Mouse (Mus musculus) thymus, adult 18-20 months (tissue): ENCODE measurements around the gene Dnaja1.

Experiments
- DNase-seq, 2 experiments: peaks; one replicate each; pipeline ENCODE4 v3.0.0; 2022; ENCODE audit warnings: mixed read lengths in 2 of 2

Gene Dnaja1

DNA sequence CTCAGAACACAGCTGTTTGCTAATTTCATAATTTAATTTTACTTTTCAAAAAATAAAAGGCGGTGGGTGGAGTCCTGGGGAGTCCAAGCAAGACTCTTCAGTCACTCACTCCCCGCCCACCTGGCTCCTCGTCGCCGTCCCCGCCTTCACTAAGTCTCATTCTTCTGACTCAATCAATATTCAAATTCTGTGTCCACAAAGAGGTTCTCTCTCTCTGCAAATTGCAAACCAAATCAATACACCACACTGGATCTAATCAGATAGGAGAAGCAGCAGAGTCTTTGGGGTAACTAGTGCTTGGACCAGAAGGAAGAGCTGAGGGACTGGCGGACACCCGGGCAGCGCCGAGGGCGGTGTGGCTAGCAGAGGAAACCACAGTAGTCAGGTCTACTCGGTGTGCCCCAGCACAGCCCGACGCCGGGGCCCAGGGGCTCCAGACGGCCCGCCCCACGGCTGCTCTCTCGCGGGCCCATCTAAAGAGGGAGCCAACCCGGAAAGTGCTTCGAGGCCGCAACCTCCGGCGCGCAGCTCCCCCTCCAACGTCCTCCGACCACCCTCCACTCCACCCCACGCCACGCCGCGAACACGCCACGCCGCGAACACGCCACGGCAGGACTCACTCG, 35.3 kb downstream of the Dnaja1 start:
- DNase-seq = no peak

DNA sequence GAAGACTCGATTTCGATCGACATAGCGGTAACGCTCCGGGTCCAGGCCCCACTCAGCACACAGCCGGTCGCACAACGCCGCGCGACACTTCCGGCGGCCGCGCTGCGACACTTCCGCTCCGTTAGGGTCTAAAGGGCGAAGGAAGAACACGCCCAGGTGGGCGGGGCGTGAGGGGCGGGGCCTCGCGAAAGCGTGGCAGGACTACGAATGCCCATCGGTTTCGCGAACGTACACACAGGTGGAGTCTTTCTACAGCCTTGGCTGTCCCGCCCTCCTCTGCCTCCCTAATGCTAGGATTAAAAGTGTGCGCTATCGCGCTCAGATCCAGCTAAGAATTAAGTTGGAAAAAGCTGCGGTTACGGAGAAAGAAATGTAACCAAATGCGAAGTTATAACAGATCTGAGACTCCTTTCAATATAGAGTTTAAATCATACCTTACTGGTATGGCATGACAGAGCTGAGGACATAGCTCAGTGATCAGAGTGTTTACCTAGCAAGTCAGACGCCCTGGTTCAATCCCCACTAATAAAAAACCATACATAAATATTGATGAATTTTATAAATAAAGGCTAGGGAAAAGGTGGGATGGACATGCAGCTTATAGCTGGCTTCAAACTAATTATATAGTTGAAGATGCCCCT, 36.0 kb downstream of the Dnaja1 start, which contains the start of gene Smu1:
Smu1 (minus strand) TSS at position 144 of the 641 bp plus-strand sequence.
- DNase-seq = peak; percentile 92 to 95

GRCm38 (mm10) chr4:40759876-40760275, 37.9 kb downstream of the Dnaja1 start:
- no peak for DNase-seq

DNA sequence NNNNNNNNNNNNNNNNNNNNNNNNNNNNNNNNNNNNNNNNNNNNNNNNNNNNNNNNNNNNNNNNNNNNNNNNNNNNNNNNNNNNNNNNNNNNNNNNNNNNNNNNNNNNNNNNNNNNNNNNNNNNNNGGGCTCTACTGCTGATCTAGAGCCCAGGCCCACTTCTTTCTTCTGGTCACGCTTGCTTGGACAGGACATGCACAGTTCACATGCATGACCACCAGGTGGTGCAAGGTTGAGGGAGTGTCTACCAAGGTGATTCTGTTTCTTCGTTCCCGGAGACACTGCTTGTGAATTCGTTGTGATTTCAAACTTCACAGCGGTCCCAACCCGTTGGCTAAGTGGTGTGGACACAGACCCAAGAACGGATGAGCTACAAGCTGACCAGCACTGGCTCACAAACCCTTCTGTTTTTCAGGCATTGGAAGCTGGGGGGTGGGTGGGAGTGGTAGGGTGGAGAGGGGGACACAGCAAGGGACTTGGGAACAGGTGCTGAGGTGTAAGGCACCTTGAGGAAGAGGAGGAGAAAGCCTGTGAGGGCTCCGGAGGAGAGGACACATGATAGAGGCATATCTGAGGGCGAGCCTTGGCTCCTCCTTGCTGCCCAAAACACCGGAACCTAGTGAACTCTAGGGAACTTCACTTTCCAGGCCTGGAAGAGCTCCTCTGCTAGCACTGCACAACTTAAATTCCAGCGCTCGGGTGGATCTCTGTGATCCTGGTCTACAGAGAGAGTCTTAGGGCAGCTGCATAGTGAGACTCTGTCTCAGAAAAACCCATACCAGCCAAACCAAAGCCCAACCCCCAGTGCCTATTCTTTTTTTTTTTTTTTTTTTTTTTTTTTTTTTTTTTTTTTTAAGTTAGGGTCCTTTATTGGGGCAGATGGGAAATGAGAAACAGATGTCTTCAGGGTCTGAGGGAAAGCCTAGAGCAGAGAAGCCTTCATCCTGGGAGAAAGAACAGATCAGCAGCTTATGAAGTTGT, 52.6 kb downstream of the Dnaja1 start:
- peak; percentile 32 to 63 for DNase-seq

GRCm38 (mm10) chr4:40776416-40776815, 54.5 kb downstream of the Dnaja1 start:
- DNase-seq = no peak

DNA sequence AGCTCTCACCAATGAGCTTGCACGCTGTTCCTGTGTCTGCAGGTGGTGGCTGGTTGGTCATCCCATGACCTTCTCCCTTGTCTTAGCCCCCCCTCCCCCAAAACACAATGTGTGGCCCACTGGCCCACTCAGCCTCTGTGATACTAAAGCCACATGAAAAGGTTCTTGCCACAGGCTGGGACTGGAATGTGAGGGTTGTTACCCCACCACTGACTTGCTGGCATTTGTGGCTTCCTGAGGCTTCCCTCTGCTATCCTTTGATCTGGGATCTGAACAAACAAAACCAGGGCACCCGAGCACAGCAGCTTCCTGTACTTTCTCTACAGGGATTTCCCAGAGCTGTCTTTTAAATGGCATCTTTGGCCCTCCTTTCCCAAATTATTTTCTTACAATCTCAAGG, 55.2 kb downstream of the Dnaja1 start:
- DNase-seq = peak in 1 of 2 experiments; percentile 38

DNA sequence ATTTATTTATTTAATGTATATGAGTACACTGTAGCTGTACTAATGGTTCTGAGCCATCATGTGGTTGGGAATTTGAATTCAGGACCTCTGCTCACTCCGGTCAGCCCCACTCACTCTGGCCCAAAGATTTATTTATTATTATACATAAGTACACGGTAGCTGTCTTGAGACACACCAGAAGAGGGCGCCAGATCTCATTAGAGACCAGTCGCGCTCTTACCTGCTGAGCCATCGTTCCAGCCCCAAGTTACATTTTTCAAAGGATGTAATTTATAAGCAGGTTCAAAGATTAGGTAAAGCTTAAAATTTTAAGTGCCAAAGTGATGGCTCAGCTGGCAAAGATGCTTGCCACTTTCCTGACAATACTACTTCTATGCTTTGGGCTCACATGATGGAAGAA, 56.7 kb downstream of the Dnaja1 start:
- DNase-seq = no peak

DNA sequence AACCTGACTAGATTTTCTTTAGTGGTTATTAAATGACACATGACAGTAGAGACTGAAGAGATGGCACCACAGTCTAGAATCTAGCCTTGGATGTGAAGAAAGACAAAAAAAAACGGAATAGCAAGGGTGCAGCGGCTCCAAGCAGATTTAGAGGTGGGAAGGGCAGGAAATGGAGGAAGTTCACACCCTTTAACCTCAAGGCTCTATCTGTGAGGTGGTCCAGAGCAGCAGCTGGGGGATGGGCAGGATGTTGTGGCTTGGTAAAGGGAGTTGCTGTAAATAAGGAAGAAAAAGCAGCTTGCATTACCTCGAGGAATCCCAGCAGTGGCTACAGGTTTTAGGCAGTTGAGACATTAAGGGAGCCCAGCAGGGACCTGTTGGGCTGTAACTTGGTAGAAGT, 59.2 kb downstream of the Dnaja1 start:
- peak; percentile 38 to 74 for DNase-seq

DNA sequence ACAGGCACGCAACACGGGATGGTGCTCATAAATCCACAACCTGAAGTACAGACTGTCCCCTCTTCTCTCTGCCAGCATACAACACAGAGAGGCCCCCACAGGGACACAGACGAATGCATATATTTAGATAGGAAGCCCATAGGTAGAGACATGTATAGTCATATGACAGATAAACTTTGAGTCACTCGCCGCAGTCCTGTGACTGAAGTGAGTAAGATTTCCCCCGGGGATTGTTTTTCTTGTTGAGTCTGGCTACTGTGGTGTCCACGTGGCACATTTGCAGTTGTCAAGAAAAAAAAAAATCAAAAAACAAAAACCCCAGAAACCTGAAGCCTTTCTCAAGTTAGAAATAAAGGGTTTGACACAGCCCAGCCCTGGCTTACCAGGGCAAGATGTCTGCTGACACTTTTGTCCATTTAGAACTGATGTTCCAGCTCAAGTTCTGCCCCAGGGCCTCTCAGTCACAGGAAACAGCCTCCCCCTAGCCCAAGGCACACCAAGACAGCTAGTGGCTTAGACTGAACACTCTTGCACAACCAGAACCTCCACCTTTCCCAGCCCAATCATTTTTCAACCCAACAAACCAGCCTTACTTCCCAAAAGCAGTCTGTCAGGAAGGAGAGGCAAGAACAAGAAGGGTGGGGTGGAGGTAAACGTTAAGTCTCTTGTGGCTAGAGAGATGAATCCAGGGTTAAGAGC, 60.0 kb downstream of the Dnaja1 start:
- no peak for DNase-seq

DNA sequence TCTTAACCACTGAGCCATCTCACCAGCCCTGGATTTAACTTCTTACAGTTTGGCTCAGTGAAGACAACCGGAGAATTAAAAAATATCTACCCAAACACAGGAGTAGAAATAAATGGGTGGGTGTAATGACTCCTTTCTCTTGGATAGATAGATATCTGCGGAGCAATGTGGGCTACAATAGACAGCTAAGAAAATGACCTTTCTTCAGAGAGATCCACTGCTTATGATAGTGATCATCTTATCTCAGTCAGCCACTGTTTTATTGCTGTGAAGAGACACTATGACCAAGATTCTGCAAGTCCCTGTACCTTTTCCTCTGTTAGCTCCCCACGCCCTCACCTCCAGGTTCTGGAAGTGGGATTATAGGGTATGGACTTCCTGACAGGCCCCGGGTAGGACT, 61.1 kb downstream of the Dnaja1 start:
- no peak for DNase-seq

DNA sequence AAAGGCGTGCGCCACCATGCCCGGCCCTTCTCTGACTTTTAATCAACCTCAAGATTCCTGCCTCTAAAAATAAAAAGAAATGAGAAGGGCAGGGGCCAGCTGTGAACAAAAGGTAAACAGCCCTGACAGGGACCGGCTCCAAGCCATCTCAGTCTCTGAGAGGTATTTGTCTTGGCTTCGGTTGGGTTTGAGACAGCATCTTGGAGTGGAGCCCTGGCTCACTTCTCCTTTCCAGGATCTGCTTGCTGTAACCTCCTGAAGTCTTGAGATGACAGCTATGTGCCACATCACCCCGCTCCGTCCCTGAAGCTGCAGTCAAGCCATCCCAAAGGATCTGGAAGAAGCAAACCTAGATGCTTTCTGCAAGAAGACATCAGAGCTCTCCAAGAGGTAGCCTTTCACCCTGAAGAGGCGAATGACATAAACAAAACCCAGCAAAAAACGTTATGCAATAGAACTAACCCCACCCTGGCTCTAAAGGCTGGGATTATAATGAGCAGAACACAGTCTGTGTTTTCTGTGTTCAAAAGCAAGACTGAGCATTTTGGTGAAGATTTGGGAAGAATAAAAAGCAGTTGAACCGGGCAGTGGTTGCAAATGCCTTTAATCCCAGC, 62.7 kb downstream of the Dnaja1 start:
- no peak for DNase-seq

GRCm38 (mm10) chr4:40785620-40786166, 63.7 kb downstream of the Dnaja1 start:
- no peak for DNase-seq

GRCm38 (mm10) chr4:40786578-40786977, 64.6 kb downstream of the Dnaja1 start:
- no peak for DNase-seq
